Mouse (Mus musculus) heart, postnatal 0 days (tissue): ENCODE measurements at regions not wholly inside any gene's neighbourhood (a gene's known extent, or its start where the extent isn't known, plus 50 kb on each side); places are given as distances from the start of the nearest gene placed in this dataset.

Experiments
- ATAC-seq: fragments of 200-750 bp; cut with Nextera tagmentation; 2 replicates; pipeline ENCODE4 v1.8.0; 2017; ENCODE audit warnings: low read depth, moderate number of reproducible peaks, moderate library complexity; ENCODE audit not compliant: insufficient read depth
- DNase-seq: peaks from one replicate; pipeline ENCODE4 v3.0.0-alpha.2; 2016; ENCODE audit warnings: low spot score
- H3K27ac ChIP-seq: fragments of 300-500 bp; sonication (generic); 2 replicates; pipeline ENCODE4 v1.5.1; 2014; ENCODE audit warnings: low read depth, mild to moderate bottlenecking
- H3K27me3 ChIP-seq: fragments of 300-500 bp; sonication (generic); 2 replicates; pipeline ENCODE4 v1.6.1; 2014; ENCODE audit warnings: low read length, mixed read lengths; ENCODE audit not compliant: control insufficient read depth, insufficient read depth
- H3K36me3 ChIP-seq: fragments of 300-500 bp; sonication (generic); replicated peaks from 2 replicates; pipeline ENCODE4 v1.6.1; 2014; ENCODE audit warnings: low read length, mixed read lengths; ENCODE audit not compliant: control insufficient read depth, insufficient read depth
- H3K4me1 ChIP-seq: fragments of 300-500 bp; sonication (generic); 2 replicates; pipeline ENCODE4 v1.6.1; 2014; ENCODE audit warnings: antibody characterized with exemption; ENCODE audit not compliant: control insufficient read depth, insufficient read depth
- H3K4me2 ChIP-seq: fragments of 300-500 bp; sonication (generic); 2 replicates; pipeline ENCODE4 v1.6.1; 2014; ENCODE audit warnings: low read depth, mild to moderate bottlenecking, low read length, moderate library complexity
- H3K4me3 ChIP-seq: fragments of 300-500 bp; sonication (generic); 2 replicates; pipeline ENCODE4 v1.5.1; 2014; ENCODE audit warnings: low read depth, low read length
- H3K9ac ChIP-seq: fragments of 300-500 bp; sonication (generic); replicated peaks from 2 replicates; pipeline ENCODE4 v1.6.1; 2014; ENCODE audit warnings: low read depth, low read length, mixed read lengths
- H3K9me3 ChIP-seq: fragments of 300-500 bp; sonication (generic); replicated peaks from 2 replicates; pipeline ENCODE4 v1.6.1; 2016; ENCODE audit warnings: low read length; ENCODE audit not compliant: control insufficient read depth
- CTCF ChIP-seq: IDR thresholded peaks from 2 replicates; pipeline ENCODE4 v1.5.1; 2016; ENCODE audit warnings: antibody characterized with exemption, control low read depth, low read depth
- EP300 ChIP-seq: IDR thresholded peaks from 2 replicates; pipeline ENCODE4 v1.6.1; 2016; ENCODE audit warnings: antibody characterized with exemption, low read depth
- WGBS: fragments of 180-500 bp; shearing (Covaris S2); extraction: QIAGEN DNeasy Blood & Tissue Kit; methylation state at CpG from one replicate; pipeline ENCODE4 v1.1.7; 2014; 5-methylcytosine and 5-hydroxymethylcytosine counted together

- no peaks in the 10 kb centered on the region for H3K9me3 ChIP-seq
- H3K4me1 ChIP-seq, result no peaks in the 10 kb centered on the region
- no peak overlapping the region for H3K4me2 ChIP-seq
- no peak overlapping the region for H3K4me3 ChIP-seq
- no peak overlapping the region for H3K27ac ChIP-seq
- no peak overlapping the region for H3K9ac ChIP-seq
- WGBS, result 21% methylated on average over 2 of the region's 2 CpGs
- no peak for DNase-seq
- no peaks in the 10 kb centered on the region for H3K27me3 ChIP-seq
- H3K36me3 ChIP-seq, result no peaks in the 10 kb centered on the region
- TF ChIP-seq CTCF (no peak), EP300 (no peak)
- ATAC-seq, result no peak
Measured at GRCm38 (mm10) chr14:18416839-18417238, 85.2 kb upstream of the Ube2e1 start.

GRCm38 (mm10) chr14:18416319-18416718 is 84.7 kb upstream of the Ube2e1 start:
- 68% methylated on average over 4 of the region's 4 CpGs for WGBS
- DNase-seq (no peak), ATAC-seq (no peak)
- Histone ChIP-seq H3K4me2 (no peak overlapping the region), H3K9ac (no peak overlapping the region), H3K27ac (no peak overlapping the region), H3K9me3 (no peaks in the 10 kb centered on the region), H3K4me3 (no peak overlapping the region), H3K27me3 (no peaks in the 10 kb centered on the region), H3K4me1 (no peaks in the 10 kb centered on the region), H3K36me3 (no peaks in the 10 kb centered on the region)
- no peak for TF ChIP-seq CTCF

- Histone ChIP-seq H3K36me3 (no peaks in the 10 kb centered on the region), H3K9ac (no peak overlapping the region), H3K4me3 (no peak overlapping the region), H3K4me1 (0 out of 2 replicates have a peak, but pooled peaks cover 11% of the 10 kb centered on the region), H3K9me3 (no peaks in the 10 kb centered on the region), H3K27ac (no peak overlapping the region), H3K27me3 (no peaks in the 10 kb centered on the region), H3K4me2 (no peak overlapping the region)
- no peak for TF ChIP-seq CTCF
- TF ChIP-seq EP300, result no peak
- no peak for ATAC-seq
- WGBS, result 90% methylated on average over 4 of the region's 4 CpGs
- DNase-seq, result no peak
Measured at GRCm38 (mm10) chr14:18398953-18399352, 67.3 kb upstream of the Ube2e1 start.

- H3K9me3 ChIP-seq, result no peaks in the 10 kb centered on the region
- no peaks in the 10 kb centered on the region for H3K36me3 ChIP-seq
- H3K9ac ChIP-seq, result no peak overlapping the region
- H3K4me2 ChIP-seq, result no peak overlapping the region
- no peaks in the 10 kb centered on the region for H3K27me3 ChIP-seq
- H3K4me3 ChIP-seq, result no peak overlapping the region
- TF ChIP-seq EP300 (no peak), CTCF (no peak)
- DNase-seq, result no peak
- 0 out of 2 replicates have a peak, but pooled peaks cover 11% of the 10 kb centered on the region for H3K4me1 ChIP-seq
- H3K27ac ChIP-seq, result no peak overlapping the region
- WGBS, result 89% methylated on average over 8 of the region's 8 CpGs
- ATAC-seq, result no peak
Measured at GRCm38 (mm10) chr14:18396206-18396764, 64.6 kb upstream of the Ube2e1 start.

GRCm38 (mm10) chr14:18394071-18394745 is 62.5 kb upstream of the Ube2e1 start:
- 76% methylated on average over 3 of the region's 3 CpGs for WGBS
- H3K27ac ChIP-seq, result no peak overlapping the region
- H3K36me3 ChIP-seq, result no peaks in the 10 kb centered on the region
- 0 out of 2 replicates have a peak, but pooled peaks cover 10% of the 10 kb centered on the region for H3K4me1 ChIP-seq
- no peak overlapping the region for H3K4me3 ChIP-seq
- no peaks in the 10 kb centered on the region for H3K9me3 ChIP-seq
- no peak overlapping the region for H3K4me2 ChIP-seq
- DNase-seq (no peak), ATAC-seq (peak; percentile 39; the same call in 1 of the 2 replicates)
- TF ChIP-seq CTCF, result no peak
- no peak for TF ChIP-seq EP300
- H3K9ac ChIP-seq, result no peak overlapping the region
- H3K27me3 ChIP-seq, result no peaks in the 10 kb centered on the region
